Mouse (Mus musculus) cortical plate, adult 2 months (tissue): ENCODE data around the gene Ints1.

Experiments
- CTCF ChIP-seq: fragments of 200-500 bp; IDR thresholded peaks from 2 replicates; pipeline ENCODE4 v1.5.1; 2011; ENCODE audit warnings: mild to moderate bottlenecking, control low read depth, low read length; ENCODE audit not compliant: insufficient read depth; ENCODE audit errors: extremely low read depth
- POLR2A ChIP-seq: fragments of 200-500 bp; IDR thresholded peaks from 2 replicates; pipeline ENCODE4 v1.6.1; 2011; ENCODE audit warnings: mild to moderate bottlenecking, low read length, control low read depth; ENCODE audit not compliant: insufficient read depth; ENCODE audit errors: extremely low read depth

GRCm38 (mm10) chr5:139796900-139797299, 21.4 kb upstream of the Ints1 start:
- no peak for TF ChIP-seq POLR2A
- TF ChIP-seq CTCF = no peak
